Mouse (Mus musculus): ENCODE measurements around the gene Plekhm2.

DNA sequence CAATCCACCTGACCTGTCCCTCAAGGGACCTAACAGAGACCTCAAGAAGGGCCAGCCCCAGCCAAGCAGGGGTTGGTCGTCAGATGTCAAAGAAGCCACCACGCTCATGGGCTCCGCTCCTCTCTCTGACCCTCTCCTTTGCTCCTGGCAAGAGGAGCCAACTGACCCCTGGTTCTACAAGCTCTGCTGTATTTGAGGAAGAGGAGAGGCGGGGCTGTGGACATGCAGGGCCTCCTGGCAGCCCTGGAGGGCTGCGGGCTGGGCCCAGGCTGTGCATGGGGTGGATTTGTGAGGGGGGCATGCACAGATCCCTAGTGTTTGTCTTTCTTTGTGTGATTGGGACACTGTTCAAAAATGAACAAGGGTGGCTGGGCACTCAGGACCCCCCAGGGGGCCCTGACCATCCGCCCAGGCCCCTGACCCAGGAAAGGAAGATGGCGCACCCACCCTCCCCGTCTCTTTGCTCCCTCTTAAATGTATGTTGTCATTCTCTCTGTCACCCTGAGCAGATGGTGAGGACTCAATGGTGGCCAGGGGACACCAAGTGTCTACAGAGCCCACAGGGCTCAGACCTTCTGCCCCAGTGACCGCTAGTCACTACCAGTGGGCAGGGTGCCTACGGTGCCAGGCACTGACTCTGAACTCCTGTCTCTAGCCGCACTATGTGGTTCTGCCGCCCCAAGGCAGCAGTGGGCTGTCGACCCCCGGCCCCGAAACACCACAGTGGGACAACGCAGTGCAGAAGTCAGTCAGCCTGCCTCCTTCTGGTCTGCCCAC, 38.7 kb downstream of the Plekhm2 start:
- TF ChIP-seq POLR2A (IDR thresholded peaks at IDR 0.05; ENCODE audit: extremely low read depth, insufficient read depth, low read length) (no peak), CTCF (IDR thresholded peaks at IDR 0.05; ENCODE audit: low read depth, low read length) (no peak)

All from liver, adult 2 months (tissue).